Mouse (Mus musculus) embryonic facial prominence, embryonic 13.5 days (tissue): ENCODE results near the gene Pbsn. TPM values are rescaled to one million over a fixed set of nuclear protein-coding genes. Genes with fewer than 3 reads are reported as not detected.

Experiments
- ATAC-seq: fragments of 200-750 bp; cut with Nextera tagmentation; 2 replicates; pipeline ENCODE4 v1.8.0; 2017; ENCODE audit warnings: low read depth; ENCODE audit not compliant: insufficient number of reproducible peaks, insufficient read depth, low FRiP score, low TSS enrichment
- H3K27ac ChIP-seq: fragments of 300-500 bp; sonication (generic); 2 replicates; pipeline ENCODE4 v1.5.1; 2015; ENCODE audit warnings: moderate library complexity, mild to moderate bottlenecking, inconsistent platforms
- H3K27me3 ChIP-seq: fragments of 300-500 bp; sonication (generic); 2 replicates; pipeline ENCODE4 v1.6.1; 2015; ENCODE audit warnings: mild to moderate bottlenecking, inconsistent platforms
- H3K36me3 ChIP-seq: fragments of 300-500 bp; sonication (generic); 2 replicates; pipeline ENCODE4 v1.6.1; 2015; ENCODE audit warnings: mild to moderate bottlenecking, inconsistent platforms
- H3K4me1 ChIP-seq: fragments of 300-500 bp; sonication (generic); 2 replicates; pipeline ENCODE4 v1.6.1; 2015; ENCODE audit warnings: inconsistent platforms
- H3K4me2 ChIP-seq: fragments of 300-500 bp; sonication (generic); 2 replicates; pipeline ENCODE4 v1.6.1; 2015; ENCODE audit warnings: moderate library complexity, mild to moderate bottlenecking, inconsistent platforms
- H3K4me3 ChIP-seq: fragments of 300-500 bp; sonication (generic); 2 replicates; pipeline ENCODE4 v1.5.1; 2015; ENCODE audit warnings: mild to moderate bottlenecking, inconsistent platforms
- H3K9ac ChIP-seq: fragments of 300-500 bp; sonication (generic); 2 replicates; pipeline ENCODE4 v1.6.1; 2015; ENCODE audit warnings: mild to moderate bottlenecking, inconsistent platforms
- H3K9me3 ChIP-seq: fragments of 300-500 bp; sonication (generic); 2 replicates; pipeline ENCODE4 v1.6.1; 2016; ENCODE audit warnings: inconsistent platforms
- WGBS: fragments of 180-500 bp; shearing (Covaris S2); methylation state at CpG from one replicate; pipeline ENCODE4 v1.1.7; 2015; ENCODE audit warnings: mixed read lengths; 5-methylcytosine and 5-hydroxymethylcytosine counted together
- polyA plus RNA-seq: library from polyadenylated mRNA; unstranded; fragments of >200 nt; fragmentation: Nextera tagmentation; extraction: Ambion mirVana; gene quantifications from 2 replicates; pipeline ENCODE4 v1.2.1, GENCODE M21; 2015

Pbsn gene
- polyA plus RNA-seq, 1 experiment from 2014 or later: not detected

GRCm38 (mm10) chrX:77795858-77796174 is 57.6 kb downstream of the Pbsn start:
- H3K4me2 ChIP-seq: peak overlapping the region; percentile 62
- 19% methylated on average over 23 of the region's 30 CpGs for WGBS

GRCm38 (mm10) chrX:77794962-77795857 is 58.2 kb downstream of the Pbsn start:
- peaks cover 3% of the 10 kb centered on the region; the same call in 1 of the 2 replicates for H3K4me1 ChIP-seq
- no peaks in the 10 kb centered on the region for H3K27me3 ChIP-seq
- peak; percentile 63 for ATAC-seq
- H3K27ac ChIP-seq: peak overlapping the region; percentile 22; the same call in 1 of the 2 replicates
- peak overlapping the region; percentile 74 for H3K9ac ChIP-seq
- no peaks in the 10 kb centered on the region for H3K36me3 ChIP-seq
- H3K9me3 ChIP-seq: no peaks in the 10 kb centered on the region
- H3K4me2 ChIP-seq: peak overlapping the region; percentile 62
- H3K4me3 ChIP-seq: peak overlapping the region; percentile 59
- 27% methylated on average over 61 of the region's 61 CpGs for WGBS

More at GRCm38 (mm10) chrX:77795858-77796174, 57.6 kb downstream of the Pbsn start:
- Histone ChIP-seq H3K27me3 (no peaks in the 10 kb centered on the region), H3K9me3 (no peaks in the 10 kb centered on the region), H3K36me3 (no peaks in the 10 kb centered on the region), H3K9ac (peak overlapping the region; percentile 74), H3K27ac (peak overlapping the region; percentile 71), H3K4me1 (peaks cover 3% of the 10 kb centered on the region; the same call in 1 of the 2 replicates), H3K4me3 (peak overlapping the region; percentile 59)
- ATAC-seq: peak; percentile 93

- no peak for ATAC-seq
These were observed 64.7 kb downstream of the Pbsn start for GRCm38 (mm10) chrX:77788675-77789074.

More at GRCm38 (mm10) chrX:77788675-77789074, 64.7 kb downstream of the Pbsn start:
- Histone ChIP-seq H3K4me1 (no peaks in the 10 kb centered on the region), H3K4me2 (no peak overlapping the region), H3K9ac (no peak overlapping the region), H3K27ac (no peak overlapping the region), H3K27me3 (no peaks in the 10 kb centered on the region), H3K4me3 (no peak overlapping the region), H3K9me3 (no peaks in the 10 kb centered on the region), H3K36me3 (peaks cover 11% of the 10 kb centered on the region; the same call in 1 of the 2 replicates)
- 75% methylated on average over 3 of the region's 3 CpGs for WGBS

Other genes with a start within 250 kb of the Pbsn start
- gene Prkx, start 57.3 kb downstream of the Pbsn start, polyA plus RNA-seq: 15.0 and 15.5 TPM in 2 replicates
- not detected in 2 replicates for gene Gm14744, start 11.1 kb upstream of the Pbsn start, polyA plus RNA-seq
- not detected in 2 replicates for gene 5430402E10Rik, start 71.4 kb upstream of the Pbsn start, polyA plus RNA-seq
- not detected in 2 replicates for gene Obp1a, start 237.8 kb upstream of the Pbsn start, polyA plus RNA-seq